Mouse (Mus musculus): Measurements from ENCODE around the gene C1qtnf3.

GRCm38 (mm10) chr15:11003791-11004190 is 51.7 kb downstream of the C1qtnf3 start:
- no peak for TF ChIP-seq POLR2A (IDR thresholded peaks at IDR 0.05; ENCODE audit: borderline replicate concordance, extremely low read depth, low read depth, low read length)
- no peak for TF ChIP-seq CTCF (IDR thresholded peaks at IDR 0.05; ENCODE audit: insufficient read depth, low read length)

Data from lung, adult 2 months (tissue).